Mouse (Mus musculus) kidney, adult 2 months (tissue): ENCODE results near the gene Hoxc13.

Source experiments
- CTCF ChIP-seq: fragments of 200-500 bp; conservative IDR thresholded peaks from 2 replicates; pipeline ENCODE4 v1.5.1; 2011; ENCODE audit warnings: low read depth, mild to moderate bottlenecking, control low read depth, low read length, moderate library complexity, mixed read lengths; ENCODE audit not compliant: insufficient read depth, insufficient read length
- POLR2A ChIP-seq: fragments of 200-500 bp; IDR thresholded peaks from one replicate; pipeline ENCODE4 v1.6.1; 2011; ENCODE audit warnings: low read depth, low read length, control low read depth

DNA sequence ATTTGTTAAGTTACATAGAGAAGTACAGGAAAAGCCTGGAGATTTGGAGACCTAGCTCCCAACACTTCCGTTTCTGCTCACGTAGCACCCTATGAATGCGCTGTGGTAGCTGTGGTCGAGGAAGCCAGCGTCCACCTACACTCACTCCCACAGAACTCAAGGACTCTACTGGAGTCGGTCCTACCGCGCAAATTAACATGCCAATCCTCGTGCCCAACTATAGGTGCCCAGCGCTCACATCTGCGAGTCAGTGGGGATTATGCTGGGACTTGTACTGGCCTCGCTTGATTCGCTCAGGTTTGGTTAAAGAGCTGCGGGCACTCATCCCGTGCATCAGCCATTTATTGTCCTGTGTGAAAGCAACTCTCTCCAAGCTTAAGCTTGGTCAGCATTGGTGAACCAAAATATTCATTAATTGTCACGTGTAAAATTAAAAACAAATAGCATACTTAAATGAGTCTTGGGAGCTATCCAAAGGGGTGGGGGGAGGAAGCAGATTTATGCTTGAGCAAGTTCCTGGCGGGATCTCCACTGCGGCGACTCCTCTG lies 7.8 kb upstream of the Hoxc13 start:
- TF ChIP-seq CTCF (no peak), POLR2A (no peak)
